Mouse (Mus musculus) cerebellum, adult 11-12 months (tissue): ENCODE measurements around the gene Tas2r115.
"Not testable (repeated sequence)": the region's sequence is repeated elsewhere in the genome, so short reads cannot be mapped to it uniquely, and the experiment has no call there.

Source experiments
- DNase-seq: peaks from one replicate; pipeline ENCODE4 v3.0.0; 2022

Tas2r115 gene

DNA sequence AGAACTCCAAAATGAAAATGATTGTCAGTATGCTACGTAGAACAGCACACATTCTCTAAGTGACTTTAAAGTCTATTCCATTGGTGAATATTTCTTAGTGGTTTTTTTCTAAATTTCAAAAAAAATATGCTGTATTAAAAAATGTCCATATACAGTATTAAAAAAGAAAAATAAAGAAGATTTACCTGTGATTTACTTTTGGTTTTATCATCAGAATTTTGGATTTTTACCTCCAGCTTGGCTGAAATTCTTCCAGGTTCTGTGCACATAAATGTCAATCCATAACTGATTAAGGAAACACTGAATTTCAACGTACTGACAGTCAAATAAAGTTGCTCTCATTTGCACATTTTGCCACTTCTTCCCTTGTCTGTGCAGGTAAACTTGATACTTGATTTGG, at the start of gene Tas2r115:
TSS of gene Tas2r115 (minus strand) at position 101 of the 400 bp plus-strand sequence.
- no peak for DNase-seq

GRCm38 (mm10) chr6:132778062-132778461, 40.2 kb upstream of the Tas2r115 start, which contains the start of gene Tas2r136:
Tas2r136 (minus strand) TSS chr6:132778162.
- DNase-seq, result no peak

GRCm38 (mm10) chr6:132761831-132762230, 24.0 kb upstream of the Tas2r115 start, which contains the start of gene Tas2r102:
Tas2r102 (plus strand) TSS chr6:132762131.
- no peak for DNase-seq

GRCm38 (mm10) chr6:132754430-132754829, 16.6 kb upstream of the Tas2r115 start, which contains the start of gene Tas2r124:
Tas2r124 (plus strand) TSS chr6:132754730.
- no peak for DNase-seq

- DNase-seq, result no peak
Observed at GRCm38 (mm10) chr6:132750206-132750605, 12.4 kb upstream of the Tas2r115 start.

DNA sequence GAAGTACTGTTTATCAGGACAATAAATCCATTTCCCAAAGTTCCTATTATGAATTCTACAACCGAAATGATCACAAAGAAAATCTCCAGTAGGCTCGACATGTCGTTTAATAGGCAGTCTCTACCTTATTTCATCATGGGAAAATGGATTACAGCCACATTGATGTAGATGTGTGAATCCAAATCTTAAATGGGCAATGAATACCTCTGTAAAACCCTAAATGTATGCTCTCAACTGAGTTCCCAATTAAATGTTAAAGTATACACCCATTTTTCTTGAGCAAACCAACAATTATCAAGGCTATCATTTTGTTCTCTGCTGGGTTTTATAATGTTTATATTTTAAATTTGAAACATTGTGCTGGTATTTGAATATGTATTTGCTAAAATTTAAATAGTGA, 26.0 kb downstream of the Tas2r115 start, which contains the start of gene Tas2r122:
TSS of gene Tas2r122 (minus strand) at position 101 of the 400 bp plus-strand sequence.
- DNase-seq, result no peak

DNA sequence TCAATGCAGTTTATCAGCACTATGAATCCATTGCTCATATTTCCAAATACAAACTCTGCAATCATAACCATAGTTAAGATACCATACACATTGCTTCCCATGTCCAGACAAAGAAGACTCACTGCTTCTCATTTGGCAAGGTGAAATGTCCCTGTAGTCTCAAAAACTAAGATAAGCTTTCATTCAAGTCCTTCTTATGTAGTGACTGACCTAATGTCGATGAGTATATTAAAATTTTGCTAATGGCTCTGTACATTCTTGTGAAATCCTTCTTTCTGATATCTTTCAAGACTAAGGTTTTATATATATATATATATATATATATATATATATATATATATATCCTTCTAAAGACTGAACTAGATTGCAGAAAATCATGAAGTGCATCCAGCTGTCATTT, 36.9 kb downstream of the Tas2r115 start, which contains the start of gene Tas2r121:
TSS of gene Tas2r121 (minus strand) at position 101 of the 400 bp plus-strand sequence.
- DNase-seq, result no peak

DNA sequence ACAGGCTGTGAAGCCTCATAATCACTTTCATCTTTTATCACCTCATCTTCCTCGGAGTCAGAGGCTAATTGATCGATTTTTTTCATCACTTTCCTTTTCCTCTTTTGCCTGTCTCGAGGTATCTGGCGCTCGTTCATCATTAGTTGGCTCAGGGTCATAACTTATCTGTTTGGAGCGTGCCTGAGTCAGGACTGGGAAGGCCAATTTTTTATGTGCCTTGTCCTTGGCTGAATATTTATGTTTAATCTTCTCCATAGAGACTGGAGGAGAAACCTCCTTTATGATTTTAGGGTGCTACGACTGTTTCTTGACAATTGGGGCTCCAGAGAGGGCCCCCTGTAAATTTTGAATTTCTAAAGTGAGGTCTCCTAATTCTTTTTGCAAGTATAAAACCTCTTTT, 46.2 kb downstream of the Tas2r115 start:
- DNase-seq, result not testable (repeated sequence)
